Mouse (Mus musculus): ENCODE results near the gene Vmn1r236.
A peak's percentile ranks its signal among the peaks of the same experiment; 100 is the strongest.

Vmn1r236 gene

GRCm38 (mm10) chr17:21282642-21283041 lies at the start of gene Vmn1r236:
TSS of gene Vmn1r236 (plus strand) at chr17:21282942.
- no peak for DNase-seq

- no peak for DNase-seq
These were observed 26.6 kb upstream of the Vmn1r236 start, which contains the start of gene Vmn1r235 for GRCm38 (mm10) chr17:21256111-21256510. TSS of gene Vmn1r235 (plus strand) at chr17:21256411.

GRCm38 (mm10) chr17:21272103-21272502 lies 10.6 kb upstream of the Vmn1r236 start:
- DNase-seq = peak; percentile 60

- DNase-seq = no peak
These were observed 1.7 kb downstream of the Vmn1r236 start for GRCm38 (mm10) chr17:21284395-21284794.

GRCm38 (mm10) chr17:21289695-21290094 lies 7.0 kb downstream of the Vmn1r236 start:
- DNase-seq = no peak

- no peak for DNase-seq
These were observed 28.8 kb downstream of the Vmn1r236 start, which contains the start of gene Vmn1r237 for GRCm38 (mm10) chr17:21311565-21311964. TSS of gene Vmn1r237 (plus strand) at chr17:21311865.

Measured in thymus, postnatal 14 days (tissue).